Mouse (Mus musculus): Measurements from ENCODE around the gene Gm21394. TPM values are rescaled to one million over a fixed set of nuclear protein-coding genes. Genes with fewer than 3 reads are reported as not detected.
"Not testable (repeated sequence)": the region's sequence is repeated elsewhere in the genome, so short reads cannot be mapped to it uniquely, and the experiment has no call there.

The Gm21394 gene
- not detected for total RNA-seq (2021)
- long read RNA-seq, experiment 1, result 0 reads
- long read RNA-seq, experiment 2, result 0 reads

DNA sequence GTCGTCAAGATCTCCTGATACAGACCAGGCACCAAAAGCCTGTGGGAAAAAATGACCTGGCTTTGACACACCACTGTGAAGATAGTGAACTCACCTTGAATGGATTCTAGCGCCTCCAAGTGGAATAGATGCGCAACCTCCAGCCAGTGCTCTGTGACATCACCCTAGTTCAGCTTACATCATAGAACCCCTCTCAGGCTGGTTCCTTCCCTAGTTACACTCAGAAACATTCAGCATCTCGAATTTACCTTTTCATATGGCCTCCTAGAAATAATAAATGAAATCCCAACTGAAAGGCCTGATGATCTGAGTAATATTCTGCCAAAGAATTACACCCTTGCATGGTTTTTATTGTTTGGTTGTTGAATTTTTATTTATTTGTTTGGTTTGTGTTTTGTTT lies at the start of gene Gm21394:
Gene Gm21394 (minus strand): TSS at position 101 of the 400 bp plus-strand sequence.
- intact Hi-C loops (cut with DNase I); DNase-seq: not testable (repeated sequence)

Other genes starting within 250 kb of the Gm21394 start
- not detected for gene Gm21409, start 181.8 kb upstream of the Gm21394 start, total RNA-seq (2021)